Mouse (Mus musculus) CD4-positive, CD25-positive, alpha-beta regulatory T cell, adult 2 months (primary cell): Measurements from ENCODE around the gene Grcc10.

ENCODE experiments used
- DNase-seq: peaks from one replicate; pipeline ENCODE4 v3.0.0-alpha.2; 2012; ENCODE audit warnings: low read depth, low spot score

Grcc10 gene

DNA sequence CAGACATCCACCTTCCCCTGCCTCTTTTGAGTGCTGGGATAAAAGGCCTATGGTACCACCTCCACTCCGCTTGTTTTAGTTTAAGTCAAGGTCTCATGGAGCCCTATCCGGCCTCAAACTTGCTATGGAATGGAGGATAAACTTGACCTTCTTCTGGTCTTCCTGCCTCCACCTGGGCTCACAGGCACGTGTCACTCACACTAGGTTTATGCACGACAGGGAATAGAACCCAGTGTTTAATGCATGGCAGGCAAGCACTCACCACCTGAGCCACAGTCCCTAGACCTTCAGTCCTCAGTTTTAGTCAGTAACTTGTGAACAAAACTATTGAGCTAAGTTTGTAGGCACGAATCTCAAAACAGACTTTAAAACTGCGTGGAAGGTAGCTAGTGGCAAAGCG is 10.1 kb downstream of the Grcc10 start:
- no peak for DNase-seq

DNA sequence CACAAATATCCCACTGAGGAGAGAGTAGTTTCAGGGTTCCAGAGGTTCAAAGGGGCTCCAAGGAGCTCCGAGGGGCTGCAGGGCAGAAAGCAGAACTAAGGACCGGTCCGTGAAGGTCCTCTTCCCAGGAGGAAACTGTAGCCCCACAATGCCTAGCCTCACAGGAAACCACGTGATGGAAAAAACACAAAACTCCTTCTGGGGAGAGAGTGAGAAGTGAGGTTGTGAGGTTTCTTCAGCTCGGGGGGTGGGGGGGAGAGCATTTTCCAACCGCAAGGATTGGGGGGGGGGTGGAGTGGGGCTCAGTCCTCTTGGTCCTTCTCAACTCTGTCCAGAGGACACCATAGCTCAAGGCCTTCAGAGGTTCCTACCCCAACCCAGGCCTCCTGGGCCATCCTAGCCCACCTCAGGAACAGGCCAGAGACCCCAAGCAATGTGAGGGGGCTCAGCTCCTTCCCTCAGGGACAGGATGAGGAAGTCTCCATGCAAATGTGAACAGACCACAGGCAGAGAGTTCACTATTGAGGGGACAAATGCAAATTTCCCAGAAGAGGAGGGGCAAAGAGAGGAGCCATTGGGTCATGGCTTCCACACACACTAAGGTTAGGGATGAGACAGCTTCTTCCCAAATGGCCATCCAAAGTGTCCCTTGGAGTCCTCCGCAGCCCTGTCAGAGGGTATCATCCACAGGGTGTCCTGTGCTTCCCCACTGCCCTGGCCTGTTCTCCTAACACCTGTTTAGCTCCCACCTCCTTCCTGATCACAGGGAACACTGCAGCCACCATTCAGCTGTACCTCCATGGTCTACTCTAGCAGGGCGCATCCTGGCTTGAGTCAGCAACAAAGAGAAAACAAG is 11.1 kb downstream of the Grcc10 start:
- DNase-seq = peak; percentile 62

DNA sequence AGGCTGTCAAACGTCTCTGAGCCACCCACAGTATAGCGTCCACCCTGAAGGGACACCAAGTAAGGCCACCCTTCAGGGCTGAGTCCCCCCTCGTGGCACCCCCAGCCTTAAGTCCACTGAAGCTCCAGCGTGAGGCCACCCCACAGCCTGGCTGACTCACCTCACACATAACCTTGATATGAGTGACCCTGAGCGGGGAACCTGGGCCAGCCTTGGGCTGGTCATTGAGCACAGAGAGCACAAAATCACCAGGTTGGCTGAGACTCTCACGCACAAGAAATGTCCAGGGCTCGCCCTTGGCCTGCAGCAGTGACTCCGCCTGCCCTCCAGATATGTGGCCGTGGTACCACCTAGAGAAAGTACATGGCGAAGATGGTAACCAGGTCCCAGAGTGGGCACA is 12.6 kb downstream of the Grcc10 start:
- DNase-seq = no peak

DNA sequence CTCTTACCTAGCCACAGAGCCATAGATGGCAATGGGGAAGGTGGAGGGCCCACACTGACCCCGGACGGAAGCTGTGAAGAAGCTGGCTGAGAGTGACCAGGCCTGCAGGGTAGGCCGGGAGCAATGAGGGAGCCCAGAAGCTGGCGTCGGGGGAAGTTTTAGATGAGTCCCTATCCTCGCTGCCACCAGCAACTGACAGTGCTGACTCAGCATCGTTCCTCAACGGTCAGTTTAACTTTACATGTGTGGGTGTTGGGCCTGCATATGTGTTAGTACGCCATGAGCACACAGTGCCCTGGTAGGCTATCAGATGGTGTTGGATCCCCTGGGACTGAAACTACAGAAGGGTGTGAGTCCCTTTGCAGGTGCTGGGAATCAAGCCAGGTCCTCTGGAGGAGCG is 16.7 kb downstream of the Grcc10 start:
- DNase-seq = no peak

DNA sequence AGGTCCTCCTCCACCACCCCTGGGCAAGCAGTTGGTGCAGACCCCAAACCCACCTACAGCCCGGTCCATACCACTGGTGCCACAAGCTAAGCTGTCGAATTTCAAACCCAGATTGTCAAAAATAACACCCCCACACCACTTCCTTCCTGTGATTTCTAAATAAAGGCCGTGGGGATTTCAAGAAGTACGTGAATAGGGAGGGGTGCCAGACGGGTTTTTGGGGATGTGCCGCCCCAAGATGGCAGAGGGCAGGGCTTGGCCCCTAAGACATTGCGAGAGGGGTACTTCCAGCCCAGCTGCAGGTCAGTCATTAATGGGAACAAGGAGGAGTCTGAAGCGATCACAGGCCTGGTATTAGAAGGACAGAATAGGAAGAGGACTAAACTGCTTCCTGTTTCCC is 17.6 kb downstream of the Grcc10 start:
- peak; percentile 71 for DNase-seq

DNA sequence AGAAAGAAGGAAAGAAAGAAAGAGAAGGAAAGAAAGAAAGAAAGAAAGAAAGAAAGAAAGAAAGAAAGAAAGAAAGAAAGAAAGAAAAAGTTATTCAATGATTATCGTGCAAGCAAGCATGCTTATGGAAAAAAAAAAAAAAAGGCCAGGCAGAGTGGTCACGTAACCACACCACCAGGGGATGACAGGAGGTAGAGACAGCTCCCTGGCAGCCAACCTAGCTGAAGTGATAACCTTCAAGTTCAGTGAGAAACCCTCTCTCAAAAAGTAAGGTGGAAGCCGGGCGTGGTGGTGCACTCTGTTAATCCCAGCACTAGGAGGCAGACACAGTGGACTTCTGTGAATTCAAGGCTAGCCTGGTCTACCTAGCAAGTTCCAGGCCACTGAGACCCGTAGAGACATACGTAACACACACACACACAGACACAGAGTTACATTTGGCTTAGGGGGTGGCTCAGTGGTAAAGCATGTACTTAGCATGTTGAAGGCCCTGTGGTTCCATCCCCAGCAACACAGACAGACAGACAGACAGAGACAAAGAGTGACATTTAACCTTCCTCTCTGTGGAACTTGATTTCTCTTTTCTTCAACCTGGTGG is 18.2 kb downstream of the Grcc10 start:
- peak; percentile 49 for DNase-seq

- DNase-seq = no peak
These were observed 20.3 kb downstream of the Grcc10 start for GRCm38 (mm10) chr6:124720904-124721303.

- DNase-seq = no peak
These were observed 21.7 kb downstream of the Grcc10 start for GRCm38 (mm10) chr6:124719354-124719978.

- no peak for DNase-seq
These were observed 22.5 kb downstream of the Grcc10 start for GRCm38 (mm10) chr6:124718703-124719102.

GRCm38 (mm10) chr6:124717968-124718367 is 23.2 kb downstream of the Grcc10 start:
- DNase-seq = no peak

- peak; percentile 84 for DNase-seq
These were observed 24.2 kb downstream of the Grcc10 start for GRCm38 (mm10) chr6:124716864-124717490.

DNA sequence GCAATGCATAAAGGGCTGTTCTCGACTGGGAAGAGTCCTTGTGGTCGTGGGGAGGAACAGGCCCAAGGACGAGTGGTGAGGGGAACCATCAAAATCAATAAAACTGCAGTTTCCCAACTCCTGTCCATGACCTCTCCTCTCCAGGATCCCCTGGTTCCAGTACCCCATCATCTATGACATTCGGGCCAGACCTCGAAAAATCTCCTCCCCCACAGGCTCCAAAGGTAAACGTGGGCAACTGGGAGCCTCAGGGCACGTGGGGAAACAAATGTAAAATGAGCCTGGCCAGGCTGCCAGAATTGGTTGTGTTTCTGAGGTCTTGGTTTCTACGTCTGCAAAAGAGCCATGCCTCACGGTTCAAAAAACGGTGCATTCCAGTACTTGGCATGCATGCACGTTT is 28.3 kb downstream of the Grcc10 start:
- no peak for DNase-seq

- peak; percentile 98 for DNase-seq
These were observed 29.1 kb downstream of the Grcc10 start, which contains the start of the genes Emg1 and Phb2 for GRCm38 (mm10) chr6:124711824-124712782. Gene Emg1 (minus strand): TSS chr6:124712178. Gene Phb2 (plus strand): TSS chr6:124712336.

DNA sequence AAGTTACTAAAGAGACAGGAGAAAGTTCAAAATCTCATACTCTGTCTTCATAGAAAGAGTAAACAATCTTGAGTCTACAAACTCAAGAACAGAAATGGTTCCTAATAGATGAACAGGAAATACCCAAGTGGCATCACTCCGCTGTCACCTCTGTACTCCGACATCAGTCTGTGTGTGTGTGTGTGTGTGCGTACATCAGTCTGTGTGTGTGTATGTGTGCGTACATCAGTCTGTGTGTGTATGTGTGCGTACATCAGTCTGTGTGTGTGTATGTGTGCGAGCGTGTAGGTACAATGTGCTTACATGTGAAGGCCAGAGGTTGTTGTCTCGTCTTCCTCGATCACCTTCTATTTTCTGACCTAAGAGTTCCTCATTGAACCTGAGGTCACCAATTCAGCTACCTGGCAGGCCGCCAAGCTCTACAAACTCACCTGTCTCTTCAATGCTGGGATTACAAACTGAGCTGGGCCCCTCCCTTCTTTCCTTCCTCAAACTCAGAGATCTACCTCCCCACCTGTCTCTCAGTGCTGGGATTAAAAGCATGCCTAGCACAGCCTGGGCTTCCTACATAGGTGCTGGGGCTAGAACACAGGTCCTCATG is 32.8 kb downstream of the Grcc10 start:
- DNase-seq = no peak

DNA sequence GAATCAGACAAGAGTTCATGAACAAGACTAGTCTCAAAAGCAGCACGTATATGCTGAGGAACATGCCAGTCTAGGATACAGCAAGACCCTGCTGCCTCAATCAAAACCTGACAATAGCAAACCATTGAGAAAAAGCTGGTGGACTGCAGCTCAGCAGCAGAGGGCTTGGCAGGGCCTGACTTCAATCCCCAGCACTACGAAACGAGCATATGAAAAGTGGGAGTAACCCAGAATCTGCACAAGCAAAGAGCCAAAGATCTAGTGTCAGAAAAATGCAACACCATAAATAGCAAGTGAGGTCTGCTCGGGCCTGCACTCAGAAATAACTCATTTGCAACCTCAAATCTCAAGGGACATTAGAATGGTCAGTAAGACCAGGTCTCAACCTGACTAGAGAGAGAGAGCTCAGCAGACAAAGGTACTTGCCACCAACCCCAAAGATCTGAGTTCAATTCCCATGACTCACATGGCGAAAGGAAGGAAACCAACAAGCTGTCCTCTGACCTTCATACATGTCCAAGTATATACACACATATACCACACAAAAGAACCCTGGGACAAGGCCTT is 35.0 kb downstream of the Grcc10 start:
- no peak for DNase-seq

DNA sequence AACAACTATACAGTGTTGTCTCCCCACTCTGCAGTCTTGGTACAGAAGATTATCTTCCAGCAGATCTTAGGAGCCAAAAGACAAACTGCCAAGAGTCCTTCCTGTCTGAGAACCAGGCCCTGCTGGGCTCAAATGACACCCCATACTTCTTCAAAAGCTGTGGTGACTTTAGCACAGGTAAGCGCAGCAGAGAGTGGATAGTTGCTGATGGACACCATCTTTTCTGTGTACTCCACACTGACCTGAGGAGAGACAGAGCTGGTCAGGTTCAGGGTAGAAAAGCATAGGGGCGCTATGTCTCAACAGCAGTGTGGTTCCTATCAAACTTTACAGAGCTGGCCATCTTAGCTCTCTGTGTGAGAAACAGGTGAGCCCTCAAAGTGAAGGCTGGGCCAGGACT is 36.8 kb downstream of the Grcc10 start:
- DNase-seq = no peak

DNA sequence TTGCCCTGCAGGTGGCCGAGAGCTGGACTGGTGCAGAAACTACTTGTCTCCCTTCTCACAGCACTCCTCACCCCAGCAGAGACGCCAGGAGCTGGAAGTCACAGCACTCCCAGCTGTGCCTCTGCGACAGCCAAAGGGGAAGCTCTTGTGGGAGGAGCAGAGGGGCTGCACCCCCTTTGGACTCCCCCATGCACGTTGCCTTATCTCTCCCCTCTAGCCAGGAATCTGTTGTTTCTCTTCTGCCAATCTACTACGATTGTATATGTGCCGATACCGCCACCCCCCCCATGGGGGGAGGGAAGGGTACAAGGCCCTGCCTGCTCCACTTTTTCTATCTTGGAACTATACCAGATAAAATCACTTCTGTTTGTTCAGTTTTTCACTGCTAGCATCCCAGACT is 37.4 kb downstream of the Grcc10 start:
- DNase-seq = no peak

DNA sequence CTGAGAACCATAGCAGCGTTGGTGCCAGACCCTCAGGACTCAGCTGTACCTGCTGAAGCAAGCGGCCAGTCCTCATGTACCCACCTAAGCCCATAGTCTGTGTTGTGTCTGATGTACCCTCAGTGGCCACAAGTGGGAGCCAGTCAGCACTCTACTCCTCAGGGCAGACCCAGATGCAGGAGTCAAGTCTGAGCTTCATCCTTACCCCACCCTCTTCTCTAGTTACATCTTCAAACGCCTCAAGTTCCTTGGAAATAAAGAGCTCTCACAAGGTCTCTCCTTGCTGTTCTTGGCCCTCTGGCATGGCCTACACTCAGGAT is 38.4 kb downstream of the Grcc10 start:
- peak; percentile 87 for DNase-seq

- no peak for DNase-seq
These were observed 38.9 kb downstream of the Grcc10 start for GRCm38 (mm10) chr6:124702102-124702783.

GRCm38 (mm10) chr6:124701338-124701737 is 39.8 kb downstream of the Grcc10 start:
- peak; percentile 57 for DNase-seq
